Mouse (Mus musculus) ES-Bruce4 (cell line): Measurements from ENCODE around the gene Rgs3. TPM values are rescaled to one million over a fixed set of nuclear protein-coding genes. Genes with fewer than 3 reads are reported as not detected.

Experiments
- H3K27ac ChIP-seq: 2 replicates; pipeline ENCODE4 v1.5.1; 2012; ENCODE audit warnings: low read length, inconsistent platforms; ENCODE audit not compliant: insufficient read depth
- H3K27me3 ChIP-seq: 2 replicates; pipeline ENCODE4 v1.6.1; 2012; ENCODE audit warnings: mild to moderate bottlenecking, low read length, inconsistent platforms; ENCODE audit not compliant: control insufficient read depth, poor library complexity, insufficient read depth, severe bottlenecking
- H3K36me3 ChIP-seq: 2 replicates; pipeline ENCODE4 v1.6.1; 2012; ENCODE audit warnings: inconsistent platforms, mild to moderate bottlenecking, low read length, moderate library complexity; ENCODE audit not compliant: control insufficient read depth, poor library complexity, insufficient read depth, severe bottlenecking
- H3K4me1 ChIP-seq: one replicate; pipeline ENCODE4 v1.8.1; 2011; ENCODE audit warnings: low read length; ENCODE audit not compliant: control insufficient read depth, insufficient read depth
- H3K4me3 ChIP-seq: 2 replicates; pipeline ENCODE4 v1.5.1; 2011; ENCODE audit warnings: low read depth, mild to moderate bottlenecking, low read length
- H3K9ac ChIP-seq: 2 replicates; pipeline ENCODE4 v1.6.1; 2012; ENCODE audit warnings: low read depth, mild to moderate bottlenecking, inconsistent platforms; ENCODE audit not compliant: poor library complexity, severe bottlenecking
- H3K9me3 ChIP-seq: replicated peaks from 2 replicates; pipeline ENCODE4 v1.6.1; 2012; ENCODE audit warnings: mild to moderate bottlenecking, low read length, inconsistent platforms; ENCODE audit not compliant: control insufficient read depth, poor library complexity, insufficient read depth, severe bottlenecking
- CTCF ChIP-seq: IDR thresholded peaks from one replicate; pipeline ENCODE4 v1.8.1; 2011; ENCODE audit warnings: low read depth, low read length
- EP300 ChIP-seq: IDR thresholded peaks from 2 replicates; pipeline ENCODE4 v1.6.1; 2011; ENCODE audit warnings: low read depth, low read length; ENCODE audit not compliant: insufficient read depth
- POLR2A ChIP-seq: IDR thresholded peaks from one replicate; pipeline ENCODE4 v1.8.1; 2011; ENCODE audit warnings: low read length; ENCODE audit not compliant: insufficient read depth
- polyA plus RNA-seq: library from polyadenylated mRNA; stranded (reverse); fragments of >200 nt; gene quantifications from 2 replicates; pipeline ENCODE4 v1.2.4, GENCODE M21; 2011; ENCODE audit warnings: low read depth; ENCODE audit not compliant: missing spikeins, insufficient read depth, insufficient read length

Rgs3 gene
- polyA plus RNA-seq, 1 experiment: 15.3 TPM

DNA sequence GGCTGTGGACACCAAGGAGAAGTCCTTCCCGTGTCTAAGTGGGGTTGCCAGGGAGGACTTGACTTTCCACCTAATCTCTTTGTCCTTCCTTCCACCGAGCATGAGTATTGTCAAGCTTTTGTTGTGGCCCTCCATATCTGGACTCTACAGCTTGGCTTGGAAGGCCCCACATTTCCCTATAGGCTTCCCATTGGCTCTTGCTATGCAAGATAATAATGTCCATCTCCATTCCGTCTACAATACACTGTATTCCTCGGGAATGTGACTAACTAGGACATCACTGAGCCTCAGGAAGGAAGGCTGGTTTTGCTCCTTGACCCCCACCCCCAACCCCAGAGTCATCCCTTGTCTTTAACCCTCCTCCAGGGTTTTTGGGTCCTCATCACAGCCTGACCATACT, 44.0 kb downstream of the Rgs3 start:
- no peaks in the 10 kb centered on the region for H3K27me3 ChIP-seq
- no peak overlapping the region for H3K27ac ChIP-seq
- no peak overlapping the region for H3K9ac ChIP-seq
- no peaks in the 10 kb centered on the region for H3K4me1 ChIP-seq
- TF ChIP-seq CTCF: no peak
- no peak for TF ChIP-seq POLR2A
- no peak for TF ChIP-seq EP300
- no peak overlapping the region for H3K4me3 ChIP-seq
- H3K36me3 ChIP-seq: no peaks in the 10 kb centered on the region
- no peaks in the 10 kb centered on the region for H3K9me3 ChIP-seq

DNA sequence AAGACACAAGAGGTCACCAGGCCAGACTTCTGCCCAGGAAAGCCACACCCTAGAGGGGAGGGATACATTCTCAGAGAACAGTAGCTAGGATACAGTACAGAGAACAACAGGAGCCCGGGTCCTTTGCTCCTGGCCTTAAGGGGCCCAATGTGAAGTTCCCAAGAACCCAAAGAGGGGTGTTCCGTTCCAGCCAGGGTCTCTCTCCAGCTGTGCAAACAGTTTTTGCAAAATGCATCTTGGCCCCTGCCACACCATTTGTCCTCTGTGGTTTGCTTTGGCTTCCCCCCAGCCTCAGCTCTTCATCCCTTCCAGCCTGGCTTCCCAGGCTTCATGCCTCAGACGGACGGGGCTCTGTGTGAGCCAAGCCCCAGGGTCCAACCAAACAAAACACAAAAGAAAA, 44.4 kb downstream of the Rgs3 start:
- TF ChIP-seq EP300: no peak
- no peak for TF ChIP-seq CTCF
- TF ChIP-seq POLR2A: no peak
- Histone ChIP-seq H3K27ac (no peak overlapping the region), H3K9me3 (no peaks in the 10 kb centered on the region), H3K4me3 (no peak overlapping the region), H3K36me3 (no peaks in the 10 kb centered on the region), H3K27me3 (no peaks in the 10 kb centered on the region), H3K9ac (no peak overlapping the region), H3K4me1 (no peaks in the 10 kb centered on the region)

DNA sequence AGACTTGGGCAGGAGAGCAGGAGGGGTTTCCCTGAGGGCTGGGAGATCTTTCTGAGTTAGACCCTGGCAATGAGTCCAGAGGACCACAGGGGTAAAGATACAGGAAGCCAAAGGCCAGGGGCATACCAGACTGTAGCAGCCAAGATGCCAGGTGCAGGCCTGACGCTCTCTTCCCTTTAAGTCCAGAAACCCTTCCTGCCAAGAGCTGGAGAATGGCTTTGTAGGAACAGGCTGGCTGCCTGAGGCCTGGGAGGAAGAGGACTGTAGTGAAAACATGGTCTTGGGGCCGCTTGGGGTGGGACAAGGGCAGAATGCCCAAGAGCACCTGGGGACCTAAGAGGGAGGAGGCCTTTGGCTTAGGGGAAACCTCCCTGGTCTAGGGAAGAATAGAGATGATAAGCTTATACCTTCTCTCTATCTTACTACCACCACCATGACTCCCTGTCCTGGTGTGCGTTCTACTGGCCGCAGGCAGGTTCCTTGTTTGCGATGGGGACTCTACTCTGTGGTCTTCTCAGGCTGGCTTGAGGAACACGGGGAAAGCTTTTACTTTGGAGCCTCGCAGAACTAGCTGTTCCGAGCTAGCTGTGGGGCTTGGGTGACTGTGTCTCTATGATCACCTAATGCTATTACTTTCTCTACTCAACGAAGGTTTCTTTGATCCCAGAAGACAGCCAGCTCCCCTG, 46.4 kb downstream of the Rgs3 start:
- Histone ChIP-seq H3K27ac (no peak overlapping the region), H3K36me3 (no peaks in the 10 kb centered on the region), H3K27me3 (no peaks in the 10 kb centered on the region), H3K9me3 (no peaks in the 10 kb centered on the region), H3K9ac (no peak overlapping the region), H3K4me3 (no peak overlapping the region), H3K4me1 (no peaks in the 10 kb centered on the region)
- TF ChIP-seq POLR2A (no peak), EP300 (no peak), CTCF (no peak)

DNA sequence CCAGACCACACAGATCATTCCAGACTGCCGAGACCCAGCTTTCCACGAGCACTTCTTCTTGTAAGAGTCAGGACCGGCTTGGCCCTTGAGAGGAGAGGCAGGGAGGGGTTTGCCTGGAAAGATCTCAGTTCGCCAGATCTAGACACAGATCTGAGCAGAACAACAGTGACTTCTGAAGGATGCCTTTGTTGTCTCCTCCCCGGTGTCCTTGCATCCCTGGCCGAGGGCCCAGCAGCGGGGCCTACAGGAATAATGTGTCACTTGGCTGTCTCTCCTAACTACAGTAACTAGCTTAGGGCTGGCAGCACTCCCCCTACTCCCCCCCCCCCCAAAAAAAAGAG, 46.9 kb downstream of the Rgs3 start:
- no peak for TF ChIP-seq POLR2A
- TF ChIP-seq EP300: no peak
- TF ChIP-seq CTCF: no peak
- Histone ChIP-seq H3K27me3 (no peaks in the 10 kb centered on the region), H3K9ac (no peak overlapping the region), H3K4me1 (no peaks in the 10 kb centered on the region), H3K36me3 (no peaks in the 10 kb centered on the region), H3K4me3 (no peak overlapping the region), H3K27ac (no peak overlapping the region), H3K9me3 (no peaks in the 10 kb centered on the region)

DNA sequence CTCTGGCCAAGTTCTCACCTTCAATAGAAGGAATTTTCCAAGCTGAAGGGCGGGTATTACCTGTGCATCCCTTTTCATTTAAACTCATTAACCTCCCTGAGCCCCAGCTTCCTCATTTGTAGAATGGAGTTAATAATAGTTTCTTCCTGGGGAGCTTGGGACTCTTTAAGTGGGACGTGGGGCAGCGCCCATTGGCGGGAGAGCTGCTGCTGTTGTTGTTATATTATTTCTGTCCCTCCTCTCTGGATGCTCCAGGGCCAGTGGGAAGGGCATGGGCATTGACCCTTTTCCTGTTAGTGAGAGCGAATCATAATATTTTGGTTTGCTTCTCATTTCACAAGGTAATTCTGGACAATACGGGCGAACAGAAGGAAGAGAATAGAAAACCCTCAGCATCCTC, 47.3 kb downstream of the Rgs3 start:
- Histone ChIP-seq H3K27ac (no peak overlapping the region), H3K4me1 (no peaks in the 10 kb centered on the region), H3K27me3 (no peaks in the 10 kb centered on the region), H3K4me3 (no peak overlapping the region), H3K9ac (no peak overlapping the region), H3K9me3 (no peaks in the 10 kb centered on the region), H3K36me3 (no peaks in the 10 kb centered on the region)
- TF ChIP-seq EP300 (no peak), POLR2A (no peak), CTCF (no peak)

DNA sequence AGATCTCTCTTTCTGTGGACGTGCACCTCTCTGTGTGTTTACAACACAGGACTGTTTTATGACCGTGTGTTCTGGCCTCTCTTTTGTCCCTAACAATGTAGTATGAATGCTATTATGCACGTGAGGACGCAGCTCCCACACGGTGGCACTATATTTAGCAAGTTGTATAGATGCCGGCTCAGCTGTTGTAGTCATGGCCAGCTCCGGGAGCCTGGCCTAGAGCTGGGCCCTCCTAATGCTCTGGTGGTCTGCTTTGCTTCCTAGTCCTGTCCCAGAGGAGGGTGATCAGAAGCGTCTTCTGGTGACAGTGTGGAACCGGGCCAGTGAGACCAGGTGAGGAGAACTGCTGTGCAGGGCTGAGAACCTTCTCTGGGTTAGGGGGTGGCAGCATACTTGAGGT, 47.7 kb downstream of the Rgs3 start:
- TF ChIP-seq EP300 (no peak), POLR2A (no peak), CTCF (no peak)
- H3K9me3 ChIP-seq: no peaks in the 10 kb centered on the region
- H3K36me3 ChIP-seq: no peaks in the 10 kb centered on the region
- no peaks in the 10 kb centered on the region for H3K27me3 ChIP-seq
- no peak overlapping the region for H3K4me3 ChIP-seq
- H3K9ac ChIP-seq: no peak overlapping the region
- no peak overlapping the region for H3K27ac ChIP-seq
- H3K4me1 ChIP-seq: no peaks in the 10 kb centered on the region
